Mouse (Mus musculus) heart, adult 2 months (tissue): ENCODE results near the gene Bcas3.

Source experiments
- CTCF ChIP-seq: fragments of 200-600 bp; IDR thresholded peaks from 2 replicates; pipeline ENCODE4 v1.8.1; 2022; ENCODE audit warnings: antibody characterized with exemption, mild to moderate bottlenecking, moderate library complexity
- EP300 ChIP-seq: fragments of 200-500 bp; IDR thresholded peaks from 2 replicates; pipeline ENCODE4 v1.6.1; 2011; ENCODE audit warnings: low read depth, low read length, control low read depth; ENCODE audit not compliant: insufficient read depth
- POLR2A ChIP-seq: fragments of 200-500 bp; IDR thresholded peaks from 2 replicates; pipeline ENCODE4 v1.6.1; 2011; ENCODE audit warnings: mild to moderate bottlenecking, low read depth, low read length, control low read depth; ENCODE audit not compliant: insufficient read depth

GRCm38 (mm10) chr11:85649373-85649772 is 296.4 kb downstream of the Bcas3 start:
- TF ChIP-seq CTCF, result no peak
- no peak for TF ChIP-seq EP300
- TF ChIP-seq POLR2A, result no peak
